Mouse (Mus musculus) stomach, postnatal 0 days (tissue): ENCODE measurements at regions not wholly inside any gene's neighbourhood (a gene's known extent, or its start where the extent isn't known, plus 50 kb on each side); places are given as distances from the start of the nearest gene placed in this dataset.
A peak's percentile ranks its signal among the peaks of the same experiment; 100 is the strongest.

Experiments used
- ATAC-seq: fragments of 200-750 bp; cut with Nextera tagmentation; 2 replicates; pipeline ENCODE4 v1.8.0; 2017; ENCODE audit not compliant: low FRiP score, low TSS enrichment
- DNase-seq: peaks from one replicate; pipeline ENCODE4 v3.0.0-alpha.2; 2016; ENCODE audit warnings: low spot score
- H3K27ac ChIP-seq: fragments of 300-500 bp; sonication (generic); replicated peaks from 2 replicates; pipeline ENCODE4 v1.5.1; 2014; ENCODE audit warnings: mild to moderate bottlenecking, control low read depth
- H3K27me3 ChIP-seq: fragments of 300-500 bp; sonication (generic); 2 replicates; pipeline ENCODE4 v1.6.1; 2014; ENCODE audit warnings: low read length; ENCODE audit not compliant: control insufficient read depth, insufficient read depth
- H3K36me3 ChIP-seq: fragments of 300-500 bp; sonication (generic); 2 replicates; pipeline ENCODE4 v1.6.1; 2014; ENCODE audit warnings: low read length, mixed read lengths; ENCODE audit not compliant: control insufficient read depth, insufficient read depth
- H3K4me1 ChIP-seq: fragments of 300-500 bp; sonication (generic); replicated peaks from 2 replicates; pipeline ENCODE4 v1.6.1; 2014; ENCODE audit warnings: antibody characterized with exemption; ENCODE audit not compliant: control insufficient read depth, insufficient read depth
- H3K4me2 ChIP-seq: fragments of 300-500 bp; sonication (generic); replicated peaks from 2 replicates; pipeline ENCODE4 v1.6.1; 2014; ENCODE audit warnings: low read depth, mild to moderate bottlenecking, control low read depth, moderate library complexity
- H3K4me3 ChIP-seq: fragments of 300-500 bp; sonication (generic); 2 replicates; pipeline ENCODE4 v1.5.1; 2014; ENCODE audit warnings: low read depth, low read length, control low read depth
- H3K9ac ChIP-seq: fragments of 300-500 bp; sonication (generic); 2 replicates; pipeline ENCODE4 v1.6.1; 2014; ENCODE audit warnings: mild to moderate bottlenecking, low read length, control low read depth, mixed read lengths
- H3K9me3 ChIP-seq: fragments of 300-500 bp; sonication (generic); 2 replicates; pipeline ENCODE4 v1.6.1; 2016; ENCODE audit warnings: low read length; ENCODE audit not compliant: control insufficient read depth
- CTCF ChIP-seq: IDR thresholded peaks from 2 replicates; pipeline ENCODE4 v1.5.1; 2016; ENCODE audit warnings: antibody characterized with exemption, low read depth, mild to moderate bottlenecking, moderate library complexity
- EP300 ChIP-seq: optimal IDR thresholded peaks from 2 replicates; pipeline ENCODE3; 2016; ENCODE audit warnings: antibody characterized with exemption
- WGBS: fragments of 180-500 bp; shearing (Covaris S2); extraction: QIAGEN DNeasy Blood & Tissue Kit; methylation state at CpG from one replicate; pipeline ENCODE4 v1.1.7; 2014; 5-methylcytosine and 5-hydroxymethylcytosine counted together

GRCm38 (mm10) chr8:10760851-10761693 is 247.2 kb downstream of the Irs2 start:
- ATAC-seq (peak; percentile 84), DNase-seq (peak; percentile 38)
- Histone ChIP-seq H3K36me3 (no peaks in the 10 kb centered on the region), H3K27me3 (no peaks in the 10 kb centered on the region), H3K4me2 (peak overlapping the region; percentile 8; the same call in 1 of the 2 replicates), H3K4me1 (0 out of 2 replicates have a peak, but pooled peaks cover 2% of the 10 kb centered on the region), H3K4me3 (no peak overlapping the region), H3K27ac (peak overlapping the region; percentile 66), H3K9me3 (no peaks in the 10 kb centered on the region), H3K9ac (no peak overlapping the region)
- TF ChIP-seq CTCF (no peak), EP300 (no peak)
- 10% methylated on average over 17 of the region's 17 CpGs for WGBS

DNA sequence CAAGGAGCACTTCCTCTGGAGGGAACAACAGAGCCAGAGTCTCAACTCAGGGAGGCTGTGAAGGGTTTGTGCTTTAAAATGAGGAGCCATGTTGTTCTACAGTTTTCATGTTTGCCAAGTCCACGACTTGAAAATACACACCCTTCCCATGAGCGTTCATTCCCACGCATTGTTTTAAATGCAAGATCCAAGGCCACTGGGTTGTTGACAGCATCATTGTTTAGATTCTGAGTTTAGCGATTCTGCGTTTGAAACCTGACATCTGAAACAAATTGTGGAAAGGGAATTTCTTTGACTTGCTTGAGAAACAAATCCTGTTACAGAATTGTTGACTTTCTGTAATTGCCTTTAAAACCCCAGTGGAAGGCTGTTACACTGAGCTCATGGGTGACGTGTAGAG is 248.0 kb downstream of the Irs2 start:
- 0 out of 2 replicates have a peak, but pooled peaks cover 2% of the 10 kb centered on the region for H3K4me1 ChIP-seq
- no peak for DNase-seq
- H3K9ac ChIP-seq: no peak overlapping the region
- no peaks in the 10 kb centered on the region for H3K27me3 ChIP-seq
- no peak overlapping the region for H3K4me3 ChIP-seq
- H3K36me3 ChIP-seq: no peaks in the 10 kb centered on the region
- TF ChIP-seq CTCF: no peak
- TF ChIP-seq EP300: no peak
- H3K4me2 ChIP-seq: no peak overlapping the region
- H3K9me3 ChIP-seq: no peaks in the 10 kb centered on the region
- ATAC-seq: no peak
- WGBS: 33% methylated on average over 6 of the region's 6 CpGs
- peak overlapping the region; percentile 66 for H3K27ac ChIP-seq

DNA sequence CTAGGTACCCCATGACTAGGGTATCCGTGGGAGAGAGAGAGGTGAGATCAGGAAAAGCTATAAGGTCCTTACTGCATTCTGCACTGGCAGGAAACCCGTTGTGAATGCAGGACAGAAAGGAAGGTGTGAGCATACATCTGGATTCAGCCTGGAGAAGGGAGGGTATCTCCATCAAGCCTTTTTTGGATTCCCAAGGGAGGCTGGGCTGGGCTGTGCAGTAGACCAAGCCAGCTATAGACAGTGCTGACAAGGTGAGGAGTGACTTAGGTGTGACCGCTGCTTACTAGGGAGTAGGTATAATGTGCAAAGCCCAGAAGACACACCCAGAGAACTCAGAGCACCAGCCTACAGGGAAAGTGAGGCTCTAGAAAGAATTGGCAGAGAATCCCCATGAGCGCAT is 250.1 kb downstream of the Irs2 start:
- no peaks in the 10 kb centered on the region for H3K27me3 ChIP-seq
- no peak for DNase-seq
- no peak overlapping the region for H3K4me3 ChIP-seq
- H3K9ac ChIP-seq: no peak overlapping the region
- no peaks in the 10 kb centered on the region for H3K9me3 ChIP-seq
- H3K4me1 ChIP-seq: 0 out of 2 replicates have a peak, but pooled peaks cover 2% of the 10 kb centered on the region
- 82% methylated on average over 4 of the region's 4 CpGs for WGBS
- H3K27ac ChIP-seq: no peak overlapping the region
- TF ChIP-seq EP300 (no peak), CTCF (no peak)
- H3K4me2 ChIP-seq: no peak overlapping the region
- no peak for ATAC-seq
- no peaks in the 10 kb centered on the region for H3K36me3 ChIP-seq

DNA sequence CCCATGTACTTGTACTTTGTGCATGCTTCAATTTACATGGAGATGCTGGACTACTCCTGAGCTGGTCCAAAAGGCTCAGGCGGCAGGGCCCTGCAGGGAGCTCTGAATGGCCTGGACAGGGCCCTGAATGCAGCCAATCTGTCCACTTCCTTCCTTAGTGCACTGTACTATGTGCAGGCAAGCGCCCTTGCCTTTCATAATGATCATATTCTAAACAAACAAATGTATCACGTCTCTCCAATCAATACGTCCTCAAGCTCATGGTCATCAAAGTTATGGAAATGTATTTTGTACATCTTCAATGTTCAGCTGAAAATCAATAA is 253.3 kb downstream of the Irs2 start:
- Histone ChIP-seq H3K4me2 (no peak overlapping the region), H3K4me1 (no peaks in the 10 kb centered on the region), H3K9me3 (no peaks in the 10 kb centered on the region), H3K27me3 (no peaks in the 10 kb centered on the region), H3K4me3 (no peak overlapping the region), H3K27ac (no peak overlapping the region), H3K9ac (no peak overlapping the region), H3K36me3 (no peaks in the 10 kb centered on the region)
- DNase-seq (no peak), ATAC-seq (no peak)
- WGBS: 63% methylated on average over 4 of the region's 4 CpGs
- TF ChIP-seq CTCF (no peak), EP300 (no peak)

DNA sequence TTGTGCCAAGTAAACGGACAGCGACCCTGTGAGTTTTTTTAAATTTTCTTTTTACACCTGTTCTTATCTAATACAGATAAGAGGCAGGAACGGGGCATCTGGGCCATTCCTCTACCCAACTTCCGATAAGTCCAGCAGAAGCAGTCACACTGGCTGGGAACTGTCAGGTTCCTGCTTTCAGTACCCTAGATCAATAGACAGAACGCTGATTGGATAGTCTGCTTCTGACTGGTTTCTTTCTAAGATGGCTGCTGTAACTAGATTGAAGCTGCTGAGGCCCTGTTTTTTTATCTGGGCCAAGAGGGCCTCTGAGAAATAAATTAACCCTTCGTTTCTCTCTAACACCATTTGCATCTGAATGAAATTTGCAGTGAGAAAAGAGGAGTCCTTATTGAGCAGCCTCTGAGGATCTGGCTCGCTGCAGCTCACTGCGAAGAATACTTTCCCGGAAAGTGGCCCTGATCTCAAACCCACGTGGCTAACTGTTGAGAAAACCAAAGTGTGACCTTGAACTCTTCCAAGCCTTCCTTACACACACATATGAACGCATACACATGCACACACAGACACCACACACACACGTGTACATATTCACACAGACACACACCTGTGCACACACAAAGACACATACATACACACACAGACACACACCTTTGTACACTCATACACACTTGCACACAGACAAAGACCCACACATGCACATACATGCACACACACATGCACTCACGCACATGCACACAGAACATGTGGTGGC is 253.8 kb downstream of the Irs2 start:
- no peak for TF ChIP-seq EP300
- TF ChIP-seq CTCF: no peak
- DNase-seq: no peak
- Histone ChIP-seq H3K9me3 (no peaks in the 10 kb centered on the region), H3K4me1 (no peaks in the 10 kb centered on the region), H3K36me3 (no peaks in the 10 kb centered on the region), H3K9ac (no peak overlapping the region), H3K4me3 (no peak overlapping the region), H3K4me2 (no peak overlapping the region), H3K27me3 (no peaks in the 10 kb centered on the region), H3K27ac (no peak overlapping the region)
- no peak for ATAC-seq
- 67% methylated on average over 13 of the region's 13 CpGs for WGBS

- no peaks in the 10 kb centered on the region for H3K36me3 ChIP-seq
- no peaks in the 10 kb centered on the region for H3K9me3 ChIP-seq
- no peak overlapping the region for H3K27ac ChIP-seq
- no peak overlapping the region for H3K4me3 ChIP-seq
- no peaks in the 10 kb centered on the region for H3K27me3 ChIP-seq
- WGBS: 85% methylated on average over 6 of the region's 6 CpGs
- no peaks in the 10 kb centered on the region for H3K4me1 ChIP-seq
- ATAC-seq: no peak
- no peak overlapping the region for H3K9ac ChIP-seq
- TF ChIP-seq CTCF (no peak), EP300 (no peak)
- no peak for DNase-seq
- no peak overlapping the region for H3K4me2 ChIP-seq
Measured at GRCm38 (mm10) chr8:10753056-10753455, 255.2 kb downstream of the Irs2 start.
